Mouse (Mus musculus): ENCODE results near the gene Mcrip2.

DNA sequence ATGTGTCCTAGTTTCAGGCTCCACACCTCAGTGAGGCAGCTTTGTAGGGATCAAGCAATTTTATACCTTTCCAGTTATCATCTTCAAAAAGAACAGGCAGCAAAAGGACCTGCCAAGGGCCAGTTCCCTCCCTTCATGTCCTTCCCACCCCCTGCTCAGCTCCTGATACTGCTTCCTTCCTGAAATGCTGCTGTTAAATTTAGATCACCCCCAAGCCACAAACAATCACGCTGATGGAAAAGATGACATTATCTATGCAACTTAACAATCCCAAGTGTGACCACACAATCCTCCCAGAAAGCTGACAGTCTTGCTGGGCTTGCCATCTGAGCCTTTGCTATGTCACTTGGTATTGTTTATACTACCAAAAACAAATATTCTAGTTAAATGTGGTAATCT, 45.3 kb upstream of the Mcrip2 start:
- TF ChIP-seq CTCF (IDR thresholded peaks at IDR 0.05; ENCODE audit: low read depth) (no peak), EP300 (IDR thresholded peaks at IDR 0.05; ENCODE audit: low read depth) (no peak)

Measured in heart, postnatal 0 days (tissue).